Mouse (Mus musculus): ENCODE measurements around the gene Prps1l3.

DNA sequence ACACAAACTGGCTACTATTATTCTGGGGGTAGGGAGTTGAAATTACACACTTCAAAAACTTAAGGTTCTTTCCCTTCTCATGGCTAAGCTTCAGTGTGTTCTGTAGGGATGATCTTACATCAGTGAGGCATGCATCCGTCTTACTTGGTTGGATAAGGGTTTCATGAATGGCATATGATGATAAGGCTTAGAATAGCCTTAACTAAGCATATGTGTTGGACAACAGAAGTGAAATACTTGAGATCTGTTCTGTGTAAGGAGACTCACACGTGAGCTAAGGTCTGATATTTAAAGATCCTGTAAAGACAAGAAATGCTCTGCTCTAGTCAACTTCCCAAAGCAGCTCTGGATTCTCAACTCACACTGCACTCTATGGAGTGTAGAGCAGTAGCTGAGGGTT lies 44.1 kb upstream of the Prps1l3 start:
- TF ChIP-seq CTCF (IDR thresholded peaks at IDR 0.05; ENCODE audit: extremely low read depth, insufficient read depth, low read length): no peak
- TF ChIP-seq POLR2A (IDR thresholded peaks at IDR 0.05; ENCODE audit: extremely low read depth, insufficient read depth, low read length): no peak

All from cortical plate, adult 2 months (tissue).